In genomic region chr17:26373211-26373610, GRCm38 (mm10) we compare ENCODE assay signal across 15 mouse cellular contexts.
"Had no signal": no experiment of that assay in that cellular context is flagged by ENCODE, and none has a peak within 500 bp of the region (broad histone marks: within the 10 kb centered on the region; RNA-seq: fewer than 3 reads in every experiment).

No protein-coding gene starts in this region.

- DNase-seq: retina, postnatal 1 day; right cerebral cortex, adult 18-20 months; right cerebral cortex, postnatal 14 days; right cerebral cortex, postnatal 25 days; right cerebral cortex, postnatal 4 days; spleen, adult 18-20 months; thymus, adult 18-20 months; thymus, adult 2 months; thymus, postnatal 14 days; thymus, postnatal 25 days; thymus, postnatal 36 days; thymus, postnatal 4 days had no signal

- H3K27me3 ChIP-seq: neural tube, embryonic 15.5 days; stomach, embryonic 15.5 days had no signal

- H3K9me3 ChIP-seq: neural tube, embryonic 15.5 days; stomach, embryonic 15.5 days had no signal

- H3K36me3 ChIP-seq: neural tube, embryonic 15.5 days; stomach, embryonic 15.5 days had no signal

- H3K4me3 ChIP-seq: neural tube, embryonic 15.5 days; stomach, embryonic 15.5 days had no signal

- H3K27ac ChIP-seq: neural tube, embryonic 15.5 days; stomach, embryonic 15.5 days; stomach, postnatal 0 days had no signal
